Comparison of ENCODE assay signal across 10 mouse cellular contexts in the genomic region with DNA sequence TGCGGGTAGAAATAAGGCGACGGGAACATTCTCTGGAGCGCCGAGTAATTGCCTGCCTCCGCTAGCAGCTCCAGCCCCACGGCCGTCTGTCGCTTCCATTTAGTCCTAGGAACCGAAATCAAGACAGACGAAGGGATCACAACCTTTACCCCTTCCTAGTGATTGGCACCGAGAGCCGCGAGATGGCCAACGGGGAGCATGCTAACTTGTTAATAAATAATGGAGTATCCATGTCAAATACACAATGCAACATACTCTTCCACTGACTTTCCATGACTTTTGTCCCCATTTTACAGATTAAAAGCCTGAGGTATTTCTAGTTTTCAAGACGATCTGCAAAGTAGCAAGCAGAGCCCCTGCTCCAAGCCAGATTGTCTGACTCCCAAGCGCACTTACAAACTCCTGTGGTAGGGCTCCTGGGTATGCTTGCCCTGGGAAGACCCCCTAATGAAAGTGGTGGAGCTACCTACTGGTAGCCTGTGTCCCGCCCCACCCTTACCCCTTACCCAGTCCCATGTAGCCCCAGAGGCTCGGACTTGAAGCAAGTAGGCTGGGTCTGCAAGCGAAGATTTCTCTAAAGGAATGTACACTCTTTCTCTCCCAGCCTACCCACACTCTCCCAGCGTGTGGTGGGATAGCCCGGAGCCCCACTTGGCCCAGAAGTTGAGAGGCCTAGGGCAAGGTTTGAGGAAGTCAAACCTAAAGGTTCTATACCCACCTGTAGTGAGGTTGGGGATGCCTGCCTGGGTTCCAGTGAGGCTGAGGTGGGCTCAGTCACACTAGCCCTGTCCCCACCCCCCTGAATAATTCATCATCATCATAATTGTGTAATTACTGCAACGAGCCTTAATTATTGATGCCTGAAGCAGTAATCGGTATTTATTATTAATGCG. TPM values are rescaled to one million over a fixed set of nuclear protein-coding genes. Genes with fewer than 3 reads are reported as not detected.
DNase-seq lines count a peak whose midpoint lies in the region; ATAC-seq and TF ChIP-seq lines count a peak whose summit lies in the region.
"Had no signal": no experiment of that assay in that cellular context is flagged by ENCODE, and none has a peak within 500 bp of the region (broad histone marks: within the 10 kb centered on the region; RNA-seq: fewer than 3 reads in every experiment).

No protein-coding gene starts in this region.

- TF ChIP-seq POLR2A in kidney, adult 2 months (IDR thresholded peaks at IDR 0.05; ENCODE audit: low read depth, low read length), result no peak

- no peak overlapping the region for H3K4me2 ChIP-seq in kidney, embryonic 16.5 days (replicated peaks; ENCODE audit: low read depth, low read length)
- H3K4me2 ChIP-seq in embryonic facial prominence, embryonic 14.5 days (ENCODE audit: low read depth, low read length), result no peak overlapping the region
- H3K4me2 ChIP-seq in hindbrain, embryonic 16.5 days (ENCODE audit: low read length), result peak overlapping the region; percentile 45

- 0 out of 2 replicates have a peak, but pooled peaks cover 1% of the 10 kb centered on the region for H3K27me3 ChIP-seq in kidney, adult 2 months (replicated peaks; ENCODE audit: control insufficient read depth, insufficient read depth, low read length)
- H3K27me3 ChIP-seq in kidney, embryonic 16.5 days (ENCODE audit: insufficient read depth, low read length), result peaks cover 89% of the 10 kb centered on the region
- H3K27me3 ChIP-seq in embryonic facial prominence, embryonic 14.5 days (replicated peaks; ENCODE audit: control insufficient read depth, insufficient read depth, low read length), result peaks cover 88% of the 10 kb centered on the region
- H3K27me3 ChIP-seq in hindbrain, embryonic 16.5 days (replicated peaks; ENCODE audit: control insufficient read depth, insufficient read depth, low read length), result peaks cover 78% of the 10 kb centered on the region

- no peak overlapping the region for H3K9ac ChIP-seq in kidney, embryonic 16.5 days (replicated peaks; ENCODE audit: low read length)
- no peak overlapping the region for H3K9ac ChIP-seq in embryonic facial prominence, embryonic 14.5 days (ENCODE audit: low read depth, low read length)
- H3K9ac ChIP-seq in hindbrain, embryonic 16.5 days (ENCODE audit: low read depth, low read length), result peak overlapping the region; percentile 48

- no peaks in the 10 kb centered on the region; the same call in 1 of the 2 replicates for H3K4me1 ChIP-seq in kidney, adult 2 months (ENCODE audit: control insufficient read depth, insufficient read depth, low read length)
- H3K4me1 ChIP-seq in kidney, embryonic 16.5 days (ENCODE audit: insufficient read depth, low read length), result peaks cover 19% of the 10 kb centered on the region
- H3K4me1 ChIP-seq in embryonic facial prominence, embryonic 14.5 days (ENCODE audit: control insufficient read depth, insufficient read depth, low read length), result peaks cover 7% of the 10 kb centered on the region; the same call in 1 of the 2 replicates
- H3K4me1 ChIP-seq in hindbrain, embryonic 16.5 days (ENCODE audit: control insufficient read depth, insufficient read depth, low read depth, low read length), result peaks cover 16% of the 10 kb centered on the region

- TF ChIP-seq CTCF in kidney, adult 2 months (conservative IDR thresholded peaks at IDR 0.05; ENCODE audit: insufficient read depth, insufficient read length, low read depth, low read length), result no peak

- peak; percentile 54 for DNase-seq in kidney, adult 2 months
- no peak for DNase-seq in embryonic facial prominence, embryonic 14.5 days (ENCODE audit: low spot score)
- DNase-seq in neural tube, embryonic 10.5 days (ENCODE audit: extremely low spot score, low spot score), result peak; percentile 34
- no peak for DNase-seq in urinary bladder, postnatal 14 days (ENCODE audit: low spot score)
- DNase-seq in T-cell, adult 2 months (ENCODE audit: low spot score), result no peak
- DNase-seq: gastrocnemius, postnatal 36 days; layer of hippocampus, adult 9-11 months had no signal

- H3K36me3 ChIP-seq in kidney, adult 2 months (ENCODE audit: control insufficient read depth, insufficient read depth, low read length), result no peaks in the 10 kb centered on the region
- peaks cover 1% of the 10 kb centered on the region; the same call in 1 of the 2 replicates for H3K36me3 ChIP-seq in kidney, embryonic 16.5 days (ENCODE audit: insufficient read depth, low read length)
- H3K36me3 ChIP-seq in embryonic facial prominence, embryonic 14.5 days (ENCODE audit: control insufficient read depth, insufficient read depth, low read length), result peaks cover 9% of the 10 kb centered on the region; the same call in 1 of the 2 replicates
- H3K36me3 ChIP-seq in hindbrain, embryonic 16.5 days (ENCODE audit: control insufficient read depth, insufficient read depth, low read length), result peaks cover 3% of the 10 kb centered on the region; the same call in 1 of the 2 replicates

- WGBS in kidney, adult 2 months, result 12% methylated on average over 25 of the region's 25 CpGs
- 3% methylated on average over 25 of the region's 25 CpGs for WGBS in kidney, embryonic 16.5 days
- WGBS in embryonic facial prominence, embryonic 14.5 days, result 7% methylated on average over 25 of the region's 25 CpGs
- 6% methylated on average over 25 of the region's 25 CpGs for WGBS in hindbrain, embryonic 16.5 days

- peak overlapping the region; percentile 6; the same call in 1 of the 2 replicates for H3K4me3 ChIP-seq in kidney, adult 2 months (ENCODE audit: insufficient read depth, low read depth, low read length)
- H3K4me3 ChIP-seq in kidney, embryonic 16.5 days (ENCODE audit: low read length), result no peak overlapping the region
- peak overlapping the region; percentile 8; the same call in 1 of the 2 replicates for H3K4me3 ChIP-seq in embryonic facial prominence, embryonic 14.5 days (ENCODE audit: low read depth, low read length)
- peak overlapping the region; percentile 29; the same call in 1 of the 2 replicates for H3K4me3 ChIP-seq in hindbrain, embryonic 16.5 days (ENCODE audit: low read length)

- no peaks in the 10 kb centered on the region for H3K9me3 ChIP-seq in kidney, embryonic 16.5 days (ENCODE audit: low read length)
- no peaks in the 10 kb centered on the region for H3K9me3 ChIP-seq in embryonic facial prominence, embryonic 14.5 days (ENCODE audit: control insufficient read depth, low read length)
- no peaks in the 10 kb centered on the region for H3K9me3 ChIP-seq in hindbrain, embryonic 16.5 days (ENCODE audit: control insufficient read depth, low read length)

- no peak overlapping the region for H3K27ac ChIP-seq in kidney, adult 2 months (ENCODE audit: insufficient read depth, low read depth, low read length)
- H3K27ac ChIP-seq in kidney, embryonic 16.5 days (ENCODE audit: low read length), result no peak overlapping the region
- no peak overlapping the region for H3K27ac ChIP-seq in embryonic facial prominence, embryonic 14.5 days (replicated peaks; ENCODE audit: low read depth, low read length)
- H3K27ac ChIP-seq in hindbrain, embryonic 16.5 days (ENCODE audit: low read depth, low read length), result peak overlapping the region; percentile 68

- no peak for ATAC-seq in kidney, embryonic 16.5 days (ENCODE audit: low FRiP score, low TSS enrichment)
- no peak for ATAC-seq in embryonic facial prominence, embryonic 14.5 days (ENCODE audit: low read depth)
- ATAC-seq in hindbrain, embryonic 16.5 days, result no peak

RNA-seq across cellular contexts. Expression of gene Barhl1, which starts 6.4 kb away (rescaled TPM):
- polyA plus RNA-seq in kidney, adult 2 months (2012; rRNA removed), result 0.05 and 0.07 TPM in 2 replicates
- polyA plus RNA-seq in kidney, embryonic 16.5 days (2015; fragmentation: Nextera tagmentation; extraction: Ambion mirVana), result not detected in 2 replicates
- polyA plus RNA-seq in embryonic facial prominence, embryonic 14.5 days (2014; fragmentation: Nextera tagmentation; extraction: Ambion mirVana), result 0.11 TPM in 1 of 2 replicates, not detected in the other
- 27.3 and 29.3 TPM in 2 replicates for polyA plus RNA-seq in hindbrain, embryonic 16.5 days (2015; fragmentation: Nextera tagmentation; extraction: Ambion mirVana)
- polyA plus RNA-seq: stomach, embryonic 16.5 days had no signal

Comparison
In these comparisons a context has a peak if more than half of its experiments do, and no peak if none do; other contexts are left out.
1. DNase-seq: peak in kidney, adult 2 months (single experiment) and neural tube, embryonic 10.5 days (single experiment); none in embryonic facial prominence, embryonic 14.5 days (single experiment), urinary bladder, postnatal 14 days (single experiment) and T-cell, adult 2 months (single experiment).
2. RNA of gene Barhl1, which starts 6.4 kb away (polyA plus RNA-seq): 27.3 to 29.3 TPM in hindbrain, embryonic 16.5 days; 0.11 TPM in embryonic facial prominence, embryonic 14.5 days, 0.05 to 0.07 TPM in kidney, adult 2 months and not detected in kidney, embryonic 16.5 days; every median in the first group is over 10 times any median in the second.